Mouse (Mus musculus) cortical plate, adult 2 months (tissue): ENCODE measurements around the gene Exoc7. TPM values are rescaled to one million over a fixed set of nuclear protein-coding genes. Genes with fewer than 3 reads are reported as not detected.

Experiments used
- H3K27ac ChIP-seq: fragments of 200-500 bp; 2 replicates; pipeline ENCODE4 v1.5.1; 2012; ENCODE audit warnings: low read length, control low read depth, inconsistent platforms; ENCODE audit not compliant: insufficient read depth
- H3K4me1 ChIP-seq: fragments of 200-500 bp; 2 replicates; pipeline ENCODE4 v1.6.1; 2011; ENCODE audit warnings: low read length; ENCODE audit not compliant: control insufficient read depth, insufficient read depth
- H3K4me3 ChIP-seq: fragments of 200-500 bp; 2 replicates; pipeline ENCODE4 v1.5.1; 2011; ENCODE audit warnings: mild to moderate bottlenecking, low read length, control low read depth; ENCODE audit not compliant: insufficient read depth
- CTCF ChIP-seq: fragments of 200-500 bp; IDR thresholded peaks from 2 replicates; pipeline ENCODE4 v1.5.1; 2011; ENCODE audit warnings: mild to moderate bottlenecking, control low read depth, low read length; ENCODE audit not compliant: insufficient read depth; ENCODE audit errors: extremely low read depth
- POLR2A ChIP-seq: fragments of 200-500 bp; IDR thresholded peaks from 2 replicates; pipeline ENCODE4 v1.6.1; 2011; ENCODE audit warnings: mild to moderate bottlenecking, low read length, control low read depth; ENCODE audit not compliant: insufficient read depth; ENCODE audit errors: extremely low read depth
- polyA plus RNA-seq: library from polyadenylated mRNA; depleted of rRNA; stranded (reverse); fragments of >200 nt; gene quantifications from 2 replicates; pipeline ENCODE4 v1.2.3, GENCODE M21; 2012

The Exoc7 gene
- polyA plus RNA-seq, 1 experiment = 91.3 TPM

DNA sequence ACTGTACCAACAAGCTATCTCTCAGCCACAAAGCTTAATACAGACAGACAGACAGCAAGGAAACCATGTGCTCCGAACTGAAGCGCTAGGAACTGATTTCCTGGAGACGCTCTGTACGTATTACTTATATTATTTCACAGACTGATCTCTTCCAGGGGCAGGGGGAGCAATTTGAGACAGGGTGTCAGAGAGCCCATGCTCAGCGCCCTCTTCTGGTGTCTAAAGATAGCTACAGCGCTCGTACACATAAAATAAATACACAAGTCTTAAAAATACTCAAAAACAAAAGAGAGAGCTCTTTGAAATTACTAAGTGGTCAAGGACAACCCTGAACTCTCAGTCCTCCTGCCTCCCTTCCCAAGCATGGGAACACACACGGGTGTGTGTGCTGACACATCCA, 39.4 kb downstream of the Exoc7 start:
- H3K4me1 ChIP-seq = peaks cover 2% of the 10 kb centered on the region
- H3K4me3 ChIP-seq = no peak overlapping the region
- H3K27ac ChIP-seq = no peak overlapping the region
- TF ChIP-seq CTCF (no peak), POLR2A (no peak)

DNA sequence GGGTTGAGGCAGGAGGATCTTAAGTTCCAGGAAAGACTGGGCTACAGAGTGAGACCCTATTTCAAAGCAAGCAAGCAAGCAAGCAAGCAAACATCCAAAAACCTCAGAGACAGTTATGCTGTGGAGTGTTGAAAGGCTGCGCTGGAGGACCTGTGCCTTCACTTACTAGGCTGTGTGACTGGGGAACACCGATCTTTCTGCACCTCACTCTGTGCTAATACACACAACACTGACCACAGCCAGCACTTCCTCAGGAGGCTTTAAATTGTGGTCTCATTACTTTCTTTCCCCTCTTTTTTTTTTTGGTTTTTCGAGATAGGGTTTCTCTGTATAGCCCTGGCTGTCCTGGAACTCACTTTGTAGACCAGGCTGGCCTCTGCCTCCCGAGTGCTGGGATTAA, 41.2 kb downstream of the Exoc7 start:
- TF ChIP-seq POLR2A = no peak
- no peak for TF ChIP-seq CTCF
- H3K4me1 ChIP-seq = no peaks in the 10 kb centered on the region
- H3K4me3 ChIP-seq = no peak overlapping the region
- no peak overlapping the region for H3K27ac ChIP-seq

DNA sequence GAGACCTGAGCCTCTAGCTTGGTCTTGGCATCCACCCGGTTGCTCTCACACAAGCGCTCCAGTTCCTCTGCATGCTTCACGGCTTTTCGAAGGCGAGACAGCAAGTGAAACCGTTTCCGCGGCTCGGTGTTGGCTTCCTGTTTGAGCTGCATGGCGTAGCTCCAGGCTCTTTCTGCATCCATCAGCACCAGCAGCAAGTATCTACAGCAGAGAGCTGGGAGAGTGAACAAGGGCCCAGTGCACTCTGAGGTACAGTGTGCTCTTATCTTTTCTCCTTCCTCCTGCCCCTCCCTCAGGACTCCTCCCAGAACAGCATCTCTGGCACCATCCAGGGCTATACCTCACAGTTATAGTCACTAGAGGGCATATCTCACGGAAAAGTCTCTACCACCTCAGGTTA, 41.7 kb downstream of the Exoc7 start:
- Histone ChIP-seq H3K4me1 (no peaks in the 10 kb centered on the region), H3K27ac (no peak overlapping the region), H3K4me3 (no peak overlapping the region)
- TF ChIP-seq CTCF = no peak
- TF ChIP-seq POLR2A = no peak

DNA sequence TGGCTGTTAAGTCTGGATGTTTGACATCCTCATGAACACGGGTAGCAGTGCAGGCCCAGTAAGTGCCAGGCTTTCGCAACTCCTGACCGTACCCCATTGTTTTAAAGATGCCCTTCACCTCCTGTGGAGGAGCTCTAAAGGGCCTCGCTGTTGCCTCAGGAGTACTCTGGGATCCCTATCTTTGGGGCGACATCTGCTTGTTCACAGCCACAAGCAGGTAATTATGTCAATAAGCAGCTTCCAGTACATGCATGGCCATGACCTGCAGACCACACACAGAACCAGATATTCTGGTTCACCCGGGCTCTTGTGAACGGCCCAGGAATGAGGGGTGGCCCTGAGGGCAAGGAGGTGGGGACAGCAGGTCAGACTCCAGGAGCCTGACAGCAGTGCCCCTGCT, 46.8 kb downstream of the Exoc7 start:
- no peak for TF ChIP-seq CTCF
- TF ChIP-seq POLR2A = no peak
- Histone ChIP-seq H3K4me3 (no peak overlapping the region), H3K27ac (no peak overlapping the region), H3K4me1 (peaks cover 6% of the 10 kb centered on the region)

DNA sequence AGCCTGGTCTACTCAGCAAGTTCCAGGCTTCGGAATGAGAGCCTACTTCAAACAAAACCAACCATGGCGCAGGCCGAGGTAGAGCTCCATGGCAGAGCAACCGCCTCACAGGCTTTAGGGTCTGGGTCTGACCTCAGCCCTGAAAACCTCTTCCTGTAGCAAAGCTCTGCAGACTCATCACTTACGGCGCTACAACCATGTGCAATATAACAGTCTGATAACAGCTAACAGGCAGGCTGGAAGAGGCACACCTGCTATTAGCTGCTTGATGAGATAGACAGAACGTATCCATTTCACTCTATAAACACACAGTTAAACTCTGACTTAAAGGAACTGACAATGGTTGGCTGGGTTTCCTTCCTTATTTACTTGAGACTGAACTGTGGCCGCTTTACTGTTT, 47.6 kb downstream of the Exoc7 start:
- no peak overlapping the region for H3K4me3 ChIP-seq
- H3K27ac ChIP-seq = no peak overlapping the region
- peaks cover 7% of the 10 kb centered on the region for H3K4me1 ChIP-seq
- TF ChIP-seq CTCF (no peak), POLR2A (no peak)

DNA sequence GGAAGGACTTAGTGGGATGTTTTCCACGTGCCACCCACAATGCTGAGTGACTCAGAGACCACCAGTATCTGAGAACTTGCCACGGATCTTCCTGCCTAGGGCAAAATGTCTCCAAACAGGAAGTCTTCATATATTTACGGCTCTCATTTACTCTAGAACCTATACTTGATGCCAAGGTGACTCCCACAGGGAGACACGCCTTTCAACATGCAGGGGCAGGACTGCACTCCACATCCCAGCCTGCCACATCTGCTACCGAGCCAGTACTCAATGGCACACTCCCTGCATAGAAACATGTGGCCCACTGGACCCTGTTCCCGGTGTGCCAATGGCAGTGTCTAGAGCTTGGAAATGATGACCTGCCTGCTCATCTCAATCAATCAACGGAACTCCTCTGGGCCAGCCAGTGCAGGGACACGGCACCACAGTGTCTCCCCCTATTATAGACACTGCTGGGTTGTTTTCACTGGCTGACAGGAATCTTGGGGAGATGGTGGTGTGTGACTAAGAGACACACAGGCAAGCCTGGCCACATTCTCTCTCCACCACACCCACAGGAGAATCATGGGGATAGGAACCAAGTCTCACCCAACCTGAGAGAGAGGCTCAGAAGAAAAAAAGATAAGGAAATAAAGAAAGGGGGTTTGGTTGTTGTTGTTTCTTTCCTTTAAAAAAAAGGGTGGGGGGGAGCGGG, 50.9 kb downstream of the Exoc7 start:
- Histone ChIP-seq H3K27ac (no peak overlapping the region), H3K4me1 (peaks cover 7% of the 10 kb centered on the region), H3K4me3 (no peak overlapping the region)
- TF ChIP-seq POLR2A = no peak
- no peak for TF ChIP-seq CTCF

DNA sequence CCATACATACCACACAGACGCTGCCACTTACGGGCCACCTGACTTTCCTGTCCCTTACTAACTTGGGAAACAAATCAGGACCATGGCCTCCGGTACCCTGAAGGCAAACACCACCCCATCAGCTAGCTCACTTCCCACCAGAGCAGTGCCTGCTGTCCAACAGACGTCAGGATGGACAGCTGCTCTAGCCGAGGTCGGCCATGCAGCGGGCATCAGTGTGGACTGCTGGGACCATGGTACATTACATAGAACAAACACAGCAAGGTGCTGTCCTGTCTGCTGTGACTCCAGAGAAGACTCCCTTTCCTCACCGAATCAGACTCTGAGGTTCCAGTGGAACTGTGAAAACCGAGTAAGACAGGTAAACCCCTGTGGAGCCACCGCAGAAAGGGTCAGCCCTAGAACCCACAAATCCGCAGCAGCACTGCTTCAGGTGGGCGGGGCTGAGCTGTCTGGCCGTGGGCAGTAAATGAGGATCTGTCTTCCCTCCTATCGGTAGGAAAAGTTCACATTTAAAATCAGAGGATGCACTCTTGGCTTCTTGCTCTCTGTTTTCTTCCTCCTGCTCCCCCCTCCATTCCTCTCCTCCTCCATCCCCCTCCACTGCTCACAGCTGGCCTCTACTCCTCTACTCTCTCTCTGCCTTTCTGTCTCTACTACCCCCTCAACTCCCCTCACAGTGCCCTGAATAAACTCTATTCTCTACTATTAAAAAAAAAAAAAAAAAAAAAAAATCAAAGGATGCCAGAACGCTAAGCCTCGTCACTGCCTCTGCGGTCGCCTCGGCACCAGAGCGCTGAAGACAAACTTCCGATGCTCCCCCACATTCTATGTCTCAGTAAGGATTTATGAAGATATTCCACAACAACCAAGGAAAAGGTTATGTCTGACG, 51.7 kb downstream of the Exoc7 start:
- TF ChIP-seq CTCF (no peak), POLR2A (no peak)

DNA sequence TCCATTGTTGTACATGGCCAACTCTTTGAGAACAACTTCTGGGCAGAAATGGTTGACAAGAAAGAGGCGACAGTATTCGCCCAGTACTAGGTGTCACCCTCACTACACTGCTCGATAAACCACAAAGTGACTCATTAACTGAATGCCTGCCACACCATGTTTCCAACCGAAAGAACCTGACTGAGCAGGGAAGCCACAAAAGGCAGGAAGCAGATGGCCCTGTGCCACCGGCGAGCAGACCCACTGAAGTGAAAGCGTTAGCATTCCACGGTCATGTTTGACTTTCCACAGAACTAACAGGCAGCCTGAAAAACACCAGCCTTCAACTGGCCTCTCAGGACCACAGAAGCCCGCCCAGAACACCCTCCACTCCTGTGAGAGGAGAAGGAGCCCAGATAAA, 52.4 kb downstream of the Exoc7 start:
- no peak overlapping the region for H3K4me3 ChIP-seq
- H3K4me1 ChIP-seq = peaks cover 7% of the 10 kb centered on the region
- H3K27ac ChIP-seq = no peak overlapping the region
- TF ChIP-seq CTCF (no peak), POLR2A (no peak)

More for the DNA sequence above, 51.7 kb downstream of the Exoc7 start:
- no peak overlapping the region for H3K4me3 ChIP-seq
- no peak overlapping the region for H3K27ac ChIP-seq
- peaks cover 7% of the 10 kb centered on the region for H3K4me1 ChIP-seq

DNA sequence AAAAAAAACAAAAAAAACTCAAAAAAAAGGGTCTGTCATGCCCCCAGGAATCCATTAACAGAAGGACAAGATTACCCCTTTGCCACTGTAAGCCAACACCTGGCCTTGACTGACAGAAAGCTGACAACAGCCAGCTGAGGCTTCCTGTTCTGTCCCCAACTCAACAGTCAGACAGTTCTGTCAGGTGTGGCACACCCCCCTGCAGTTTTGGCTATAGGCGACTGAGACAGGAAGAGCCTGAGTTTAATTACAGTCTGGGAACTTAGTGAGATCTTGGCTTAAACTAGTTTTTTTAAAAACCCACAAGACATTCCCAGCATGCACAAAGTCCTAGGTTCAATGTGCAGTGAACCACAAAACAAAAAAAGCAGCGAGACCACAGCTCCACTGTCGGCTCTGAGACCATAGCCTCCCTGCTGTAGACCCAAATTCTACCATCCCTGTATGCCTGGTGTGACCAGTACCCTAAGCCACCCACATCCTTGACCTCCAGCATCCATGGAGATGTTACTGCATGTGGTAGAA, 53.9 kb downstream of the Exoc7 start:
- Histone ChIP-seq H3K4me3 (no peak overlapping the region), H3K4me1 (peaks cover 7% of the 10 kb centered on the region), H3K27ac (no peak overlapping the region)
- no peak for TF ChIP-seq POLR2A
- TF ChIP-seq CTCF = no peak

DNA sequence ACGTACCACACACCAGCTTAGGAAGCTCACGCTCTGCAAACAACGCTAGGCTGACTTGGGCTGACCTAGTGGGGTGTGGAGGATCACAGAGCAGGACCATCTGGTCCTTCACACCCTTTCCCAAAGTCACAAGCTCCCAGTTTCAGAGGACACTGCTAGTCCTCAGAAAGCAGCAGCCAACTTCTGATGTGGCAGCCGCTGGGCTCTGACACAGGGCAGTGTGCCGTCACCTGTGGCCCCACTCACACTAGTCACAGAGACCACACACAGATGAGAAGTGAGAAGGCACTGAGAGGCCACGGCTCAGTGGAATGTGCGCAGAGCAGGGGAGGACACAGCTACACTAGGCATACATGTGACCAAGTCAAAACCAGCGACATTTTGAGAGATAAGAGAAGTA, 56.1 kb downstream of the Exoc7 start:
- no peak overlapping the region for H3K27ac ChIP-seq
- no peak for TF ChIP-seq CTCF
- no peak for TF ChIP-seq POLR2A

More for the DNA sequence above, 56.1 kb downstream of the Exoc7 start:
- Histone ChIP-seq H3K4me3 (no peak overlapping the region), H3K4me1 (peaks cover 3% of the 10 kb centered on the region; the same call in 1 of the 2 replicates)
